Mouse (Mus musculus) embryonic facial prominence, embryonic 11.5 days (tissue): ENCODE data around the gene Bmp7. TPM values are rescaled to one million over a fixed set of nuclear protein-coding genes. Genes with fewer than 3 reads are reported as not detected.
A peak's percentile ranks its signal among the peaks of the same experiment; 100 is the strongest.

ENCODE experiments used
- ATAC-seq: fragments of 200-750 bp; cut with Nextera tagmentation; replicated peaks from 2 replicates; pipeline ENCODE4 v1.8.0; 2017; ENCODE audit warnings: low read depth; ENCODE audit not compliant: insufficient number of reproducible peaks, low FRiP score, low TSS enrichment
- DNase-seq: peaks from one replicate; pipeline ENCODE4 v3.0.0-alpha.2; 2015; ENCODE audit warnings: low spot score
- H3K27ac ChIP-seq: fragments of 300-500 bp; sonication (generic); replicated peaks from 2 replicates; pipeline ENCODE4 v1.5.1; 2014; ENCODE audit warnings: mild to moderate bottlenecking, low read depth, low read length, control low read depth
- H3K27me3 ChIP-seq: fragments of 300-500 bp; sonication (generic); 2 replicates; pipeline ENCODE4 v1.6.1; 2014; ENCODE audit warnings: mild to moderate bottlenecking, low read length, moderate library complexity, mixed read lengths; ENCODE audit not compliant: control insufficient read depth, insufficient read depth
- H3K36me3 ChIP-seq: fragments of 300-500 bp; sonication (generic); replicated peaks from 2 replicates; pipeline ENCODE4 v1.6.1; 2014; ENCODE audit warnings: low read depth, mild to moderate bottlenecking, low read length, moderate library complexity, mixed read lengths; ENCODE audit not compliant: control insufficient read depth, insufficient read depth
- H3K4me1 ChIP-seq: fragments of 300-500 bp; sonication (generic); 2 replicates; pipeline ENCODE4 v1.6.1; 2014; ENCODE audit warnings: low read length, mixed read lengths; ENCODE audit not compliant: control insufficient read depth, insufficient read depth
- H3K4me2 ChIP-seq: fragments of 300-500 bp; sonication (generic); 2 replicates; pipeline ENCODE4 v1.6.1; 2014; ENCODE audit warnings: low read depth, mild to moderate bottlenecking, control low read depth, low read length, moderate library complexity
- H3K4me3 ChIP-seq: fragments of 300-500 bp; sonication (generic); 2 replicates; pipeline ENCODE4 v1.5.1; 2014; ENCODE audit warnings: low read depth, low read length, control low read depth
- H3K9ac ChIP-seq: fragments of 300-500 bp; sonication (generic); replicated peaks from 2 replicates; pipeline ENCODE4 v1.6.1; 2014; ENCODE audit warnings: mild to moderate bottlenecking, control low read depth, low read length
- H3K9me3 ChIP-seq: fragments of 300-500 bp; sonication (generic); replicated peaks from 2 replicates; pipeline ENCODE4 v1.6.1; 2016; ENCODE audit warnings: mild to moderate bottlenecking, low read length, inconsistent platforms, mixed read lengths; ENCODE audit not compliant: control insufficient read depth
- WGBS: fragments of 180-500 bp; shearing (Covaris S2); extraction: QIAGEN DNeasy Blood & Tissue Kit; methylation state at CpG from one replicate; pipeline ENCODE4 v1.1.7; 2014; 5-methylcytosine and 5-hydroxymethylcytosine counted together
- polyA plus RNA-seq: library from polyadenylated mRNA; unstranded; fragments of >200 nt; fragmentation: Nextera tagmentation; extraction: Ambion mirVana; gene quantifications from 2 replicates; pipeline ENCODE4 v1.2.1, GENCODE M21; 2014

The Bmp7 gene
- polyA plus RNA-seq, 1 experiment from 2014 or later, result 26.2 TPM

GRCm38 (mm10) chr2:172856549-172856948 lies 83.6 kb downstream of the Bmp7 start:
- DNase-seq, result no peak
- H3K4me1 ChIP-seq, result peaks cover 3% of the 10 kb centered on the region; the same call in 1 of the 2 replicates
- no peak overlapping the region for H3K9ac ChIP-seq
- H3K27ac ChIP-seq, result no peak overlapping the region
- no peak overlapping the region for H3K4me2 ChIP-seq
- H3K36me3 ChIP-seq, result no peaks in the 10 kb centered on the region
- ATAC-seq, result no peak
- H3K4me3 ChIP-seq, result no peak overlapping the region
- no peaks in the 10 kb centered on the region for H3K27me3 ChIP-seq
- no peaks in the 10 kb centered on the region for H3K9me3 ChIP-seq
- 46% methylated on average over 2 of the region's 2 CpGs for WGBS

- DNase-seq (no peak), ATAC-seq (no peak)
- H3K4me1 ChIP-seq, result peaks cover 3% of the 10 kb centered on the region; the same call in 1 of the 2 replicates
- H3K9me3 ChIP-seq, result no peaks in the 10 kb centered on the region
- no peak overlapping the region for H3K9ac ChIP-seq
- no peak overlapping the region for H3K27ac ChIP-seq
- H3K4me3 ChIP-seq, result no peak overlapping the region
- 78% methylated on average over 2 of the region's 2 CpGs for WGBS
- H3K36me3 ChIP-seq, result no peaks in the 10 kb centered on the region
- H3K27me3 ChIP-seq, result no peaks in the 10 kb centered on the region
- H3K4me2 ChIP-seq, result no peak overlapping the region
These were observed 86.0 kb downstream of the Bmp7 start for GRCm38 (mm10) chr2:172854136-172854535.

- Histone ChIP-seq H3K9ac (no peak overlapping the region), H3K9me3 (no peaks in the 10 kb centered on the region), H3K4me2 (no peak overlapping the region), H3K4me1 (peaks cover 3% of the 10 kb centered on the region), H3K36me3 (no peaks in the 10 kb centered on the region), H3K4me3 (no peak overlapping the region), H3K27ac (no peak overlapping the region), H3K27me3 (no peaks in the 10 kb centered on the region)
- DNase-seq, result no peak
- WGBS, result 59% methylated on average over 11 of the region's 11 CpGs
- no peak for ATAC-seq
These were observed 88.3 kb downstream of the Bmp7 start for GRCm38 (mm10) chr2:172851773-172852172.

- WGBS, result 51% methylated on average over 6 of the region's 6 CpGs
- no peaks in the 10 kb centered on the region for H3K9me3 ChIP-seq
- H3K4me1 ChIP-seq, result peaks cover 11% of the 10 kb centered on the region
- no peak overlapping the region for H3K4me3 ChIP-seq
- H3K27ac ChIP-seq, result no peak overlapping the region
- ATAC-seq (no peak), DNase-seq (no peak)
- H3K4me2 ChIP-seq, result no peak overlapping the region
- H3K27me3 ChIP-seq, result no peaks in the 10 kb centered on the region
- H3K9ac ChIP-seq, result no peak overlapping the region
- no peaks in the 10 kb centered on the region for H3K36me3 ChIP-seq
These were observed 91.9 kb downstream of the Bmp7 start for GRCm38 (mm10) chr2:172848193-172848592.

- WGBS, result 53% methylated on average over 4 of the region's 4 CpGs
- Histone ChIP-seq H3K9me3 (no peaks in the 10 kb centered on the region), H3K36me3 (no peaks in the 10 kb centered on the region), H3K27me3 (no peaks in the 10 kb centered on the region), H3K4me2 (no peak overlapping the region), H3K4me1 (peaks cover 8% of the 10 kb centered on the region), H3K4me3 (no peak overlapping the region), H3K9ac (no peak overlapping the region; the same call in 1 of the 2 replicates), H3K27ac (peak overlapping the region; percentile 91)
- DNase-seq (peak; percentile 77), ATAC-seq (no peak)
These were observed 93.9 kb downstream of the Bmp7 start for GRCm38 (mm10) chr2:172846311-172846575.

GRCm38 (mm10) chr2:172845536-172846310 lies 94.4 kb downstream of the Bmp7 start:
- Histone ChIP-seq H3K36me3 (no peaks in the 10 kb centered on the region), H3K27me3 (no peaks in the 10 kb centered on the region), H3K4me3 (no peak overlapping the region), H3K9ac (peak overlapping the region; percentile 34), H3K4me1 (peaks cover 8% of the 10 kb centered on the region), H3K27ac (peak overlapping the region; percentile 91), H3K4me2 (no peak overlapping the region; the same call in 1 of the 2 replicates), H3K9me3 (no peaks in the 10 kb centered on the region)
- peak; percentile 66 for DNase-seq
- peak; percentile 57 for ATAC-seq
- 40% methylated on average over 31 of the region's 31 CpGs for WGBS

GRCm38 (mm10) chr2:172843903-172844302 lies 96.2 kb downstream of the Bmp7 start:
- Histone ChIP-seq H3K4me1 (peaks cover 8% of the 10 kb centered on the region), H3K36me3 (no peaks in the 10 kb centered on the region), H3K27me3 (no peaks in the 10 kb centered on the region), H3K27ac (no peak overlapping the region), H3K4me2 (no peak overlapping the region), H3K9ac (no peak overlapping the region; the same call in 1 of the 2 replicates), H3K9me3 (no peaks in the 10 kb centered on the region), H3K4me3 (no peak overlapping the region)
- ATAC-seq (no peak), DNase-seq (no peak)
- WGBS, result 81% methylated on average over 9 of the region's 9 CpGs

GRCm38 (mm10) chr2:172842306-172842705 lies 97.8 kb downstream of the Bmp7 start:
- 72% methylated on average over 4 of the region's 4 CpGs for WGBS
- Histone ChIP-seq H3K9me3 (no peaks in the 10 kb centered on the region), H3K27ac (no peak overlapping the region), H3K27me3 (no peaks in the 10 kb centered on the region), H3K9ac (no peak overlapping the region), H3K36me3 (no peaks in the 10 kb centered on the region), H3K4me3 (no peak overlapping the region), H3K4me1 (peaks cover 8% of the 10 kb centered on the region), H3K4me2 (no peak overlapping the region)
- ATAC-seq (no peak), DNase-seq (no peak)
